Mouse (Mus musculus) CH12.LX (cell line): Measurements from ENCODE around the gene Tmod3.

Experiments used
- CTCF ChIP-seq, 2 experiments: IDR thresholded peaks in 1 of 2; conservative IDR thresholded peaks in 1 of 2; 2 replicates each; pipeline ENCODE4 v1.5.1; 2011 to 2012; ENCODE audit warnings: low read depth in 2 of 2, low read length in 2 of 2, improper control_type of control experiment in 1 of 2, inconsistent platforms in 1 of 2, mild to moderate bottlenecking in 1 of 2, moderate library complexity in 1 of 2
- KAT2A ChIP-seq: IDR thresholded peaks from 2 replicates; pipeline ENCODE4 v1.6.1; 2012; ENCODE audit warnings: low read length, improper control_type of control experiment, inconsistent platforms; ENCODE audit not compliant: insufficient replicate concordance
- POLR2AphosphoS2 ChIP-seq: IDR thresholded peaks from 2 replicates; pipeline ENCODE4 v1.6.1; 2011; ENCODE audit warnings: low read depth, low read length, improper control_type of control experiment
- RAD21 ChIP-seq: IDR thresholded peaks from 2 replicates; pipeline ENCODE4 v1.6.1; 2011; ENCODE audit warnings: low read depth, mild to moderate bottlenecking, low read length, improper control_type of control experiment, moderate library complexity
- SMC3 ChIP-seq: IDR thresholded peaks from 2 replicates; pipeline ENCODE4 v1.6.1; 2011; ENCODE audit warnings: low read depth, low read length, improper control_type of control experiment

DNA sequence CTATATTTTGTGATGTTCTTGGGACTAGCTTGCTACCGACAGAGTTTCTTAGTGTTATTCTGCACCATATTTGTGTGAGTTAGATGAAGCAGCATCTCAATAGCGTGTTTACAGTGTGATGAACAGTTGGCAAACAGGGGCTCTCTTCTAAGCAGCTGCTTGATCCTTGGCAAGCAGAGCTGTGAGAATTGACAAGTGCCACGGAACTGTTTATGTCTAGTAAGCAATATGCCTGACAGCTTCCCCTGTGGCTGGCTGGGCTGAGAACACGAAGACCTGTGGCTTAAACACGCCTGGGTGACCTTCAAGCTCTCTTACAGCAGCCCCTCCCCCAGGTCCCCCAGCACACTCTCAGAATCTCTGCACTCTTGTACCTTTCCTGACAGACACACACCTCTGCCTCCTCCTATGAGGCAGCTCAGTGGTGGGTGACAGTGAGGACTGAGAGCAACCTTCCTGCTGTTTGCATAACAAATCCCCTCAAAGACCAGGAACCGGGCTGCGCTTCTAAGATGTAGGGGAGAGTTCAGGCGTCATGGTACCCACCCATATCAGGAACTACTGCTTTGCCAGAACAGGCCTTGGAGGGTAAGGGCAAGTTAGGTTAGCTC, 96.3 kb downstream of the Tmod3 start:
- no peak for TF ChIP-seq KAT2A
- no peak for TF ChIP-seq CTCF (conservative IDR thresholded peaks at IDR 0.05 in 1 of 2, IDR thresholded peaks at IDR 0.05 in 1 of 2; ENCODE audit: low read depth in 2 of 2, low read length in 2 of 2)
- no peak for TF ChIP-seq POLR2AphosphoS2
- no peak for TF ChIP-seq RAD21
- TF ChIP-seq SMC3, result no peak
